Mouse (Mus musculus) heart, adult 9 months (tissue): Measurements from ENCODE around the gene Olfr139.

Experiments
- DNase-seq, 2 experiments: peaks; one replicate each; pipeline ENCODE4 v3.0.0; 2022; ENCODE audit warnings: low spot score in 2 of 2

Gene Olfr139

GRCm38 (mm10) chr11:74056451-74056850 is at the start of gene Olfr139, which contains the start of gene Olfr399:
Olfr139 (minus strand) TSS chr11:74056551.
Olfr399 (minus strand) TSS chr11:74056615.
- no peak for DNase-seq

DNA sequence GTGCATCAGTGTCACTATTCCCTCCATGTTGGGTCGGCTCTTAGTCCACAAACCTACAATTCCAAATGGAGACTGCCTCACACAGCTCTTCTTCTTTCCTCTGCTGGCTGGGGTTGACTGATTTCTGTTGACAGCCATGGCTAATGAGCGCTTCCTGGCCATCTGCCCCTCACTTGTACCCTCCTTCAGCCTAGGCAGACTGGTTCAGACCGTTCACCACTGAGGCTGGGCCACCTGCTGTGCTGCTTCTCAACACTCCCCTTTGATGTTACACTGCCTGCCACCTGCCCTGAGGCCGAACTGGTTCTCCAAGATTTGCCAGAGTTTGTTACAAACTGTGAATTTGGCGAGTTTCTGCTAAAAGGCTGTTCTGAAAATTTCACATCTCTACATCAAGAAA is 48.7 kb upstream of the Olfr139 start:
- DNase-seq = no peak

- DNase-seq = no peak
Measured at GRCm38 (mm10) chr11:74101507-74101906, 45.2 kb upstream of the Olfr139 start.

DNA sequence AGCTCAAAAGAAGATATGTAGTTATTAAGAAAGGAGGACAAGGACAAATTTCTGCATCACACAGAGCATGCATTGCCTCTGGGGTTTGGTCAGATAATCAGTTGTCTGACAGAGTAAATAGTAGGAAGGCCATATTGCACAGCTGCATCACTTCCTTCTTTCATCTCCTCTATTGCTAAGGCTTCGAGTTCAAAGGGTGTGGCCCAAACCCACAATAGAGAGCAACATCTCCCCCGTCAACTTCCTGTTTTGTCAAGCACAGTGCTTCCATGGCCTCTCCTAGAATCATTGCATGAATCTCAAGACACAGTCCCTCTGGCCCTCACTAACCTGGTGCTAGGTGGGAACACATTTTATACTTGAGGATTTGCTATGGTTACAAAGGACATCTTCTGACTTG is 44.4 kb upstream of the Olfr139 start:
- peak in 1 of 2 experiments; percentile 3 for DNase-seq

DNA sequence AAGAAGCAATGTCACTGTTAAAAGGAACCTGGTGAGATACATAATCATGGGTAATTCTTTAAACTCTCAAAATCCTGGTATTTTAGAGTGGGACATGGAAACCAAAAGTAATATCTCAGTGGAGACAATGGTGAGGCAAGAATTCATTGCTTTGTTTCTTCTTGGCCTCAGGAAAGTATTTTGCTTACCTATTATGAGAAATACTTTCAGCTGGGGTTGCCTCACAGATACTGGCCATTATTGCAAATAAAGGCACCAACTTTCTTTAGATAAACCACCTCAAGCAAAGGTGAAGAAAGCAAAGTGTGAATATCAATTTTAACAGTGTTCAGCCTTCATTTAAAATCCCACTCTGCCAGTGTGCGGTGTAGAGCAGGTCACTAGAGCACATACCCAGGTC is 13.3 kb upstream of the Olfr139 start, which contains the start of gene Zfp616:
Zfp616 (plus strand) TSS at position 301 of the 400 bp plus-strand sequence.
- DNase-seq = no peak

DNA sequence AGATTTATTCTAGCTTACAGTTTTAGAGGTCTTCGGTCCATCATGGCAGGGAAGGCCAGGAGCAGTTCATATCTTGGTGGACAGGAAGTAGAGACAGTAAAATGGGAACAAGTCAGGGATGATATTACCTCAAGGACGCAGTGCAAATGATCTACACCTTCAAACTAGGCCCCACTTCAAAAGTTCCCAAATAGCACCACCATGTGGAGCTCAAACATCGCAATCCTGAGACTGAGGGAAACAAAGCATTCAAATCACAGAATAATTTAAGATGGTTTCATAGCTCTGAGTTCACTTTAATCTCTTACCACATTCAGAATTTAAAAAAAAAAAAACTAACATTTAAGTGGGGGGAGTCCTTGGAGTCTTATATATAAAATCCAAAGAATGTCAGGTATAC is 5.0 kb downstream of the Olfr139 start:
- no peak for DNase-seq
